Mouse (Mus musculus) limb, embryonic 14.5 days (tissue): ENCODE data around the gene Gm10100. TPM values are rescaled to one million over a fixed set of nuclear protein-coding genes. Genes with fewer than 3 reads are reported as not detected.

Experiments
- ATAC-seq: fragments of 200-750 bp; cut with Nextera tagmentation; 2 replicates; pipeline ENCODE4 v1.8.0; 2017; ENCODE audit warnings: low read depth, moderate number of reproducible peaks, moderate TSS enrichment; ENCODE audit not compliant: low FRiP score
- DNase-seq: peaks from one replicate; pipeline ENCODE4 v3.0.0-alpha.2; 2015; ENCODE audit warnings: low spot score
- H3K27ac ChIP-seq: fragments of 300-500 bp; sonication (generic); replicated peaks from 2 replicates; pipeline ENCODE4 v1.5.1; 2014; ENCODE audit warnings: low read depth, mild to moderate bottlenecking, low read length, moderate library complexity, mixed read lengths
- H3K27me3 ChIP-seq: fragments of 300-500 bp; sonication (generic); 2 replicates; pipeline ENCODE4 v1.6.1; 2014; ENCODE audit warnings: low read length, mixed read lengths; ENCODE audit not compliant: control insufficient read depth, insufficient read depth
- H3K36me3 ChIP-seq: fragments of 300-500 bp; sonication (generic); 2 replicates; pipeline ENCODE4 v1.6.1; 2014; ENCODE audit warnings: mild to moderate bottlenecking, low read length, moderate library complexity, mixed read lengths; ENCODE audit not compliant: control insufficient read depth, insufficient read depth
- H3K4me1 ChIP-seq: fragments of 300-500 bp; sonication (generic); 2 replicates; pipeline ENCODE4 v1.6.1; 2014; ENCODE audit warnings: antibody characterized with exemption, low read length, mixed read lengths; ENCODE audit not compliant: control insufficient read depth, insufficient read depth
- H3K4me2 ChIP-seq: fragments of 300-500 bp; sonication (generic); replicated peaks from 2 replicates; pipeline ENCODE4 v1.6.1; 2014; ENCODE audit warnings: low read depth, mild to moderate bottlenecking, low read length, moderate library complexity; ENCODE audit not compliant: severe bottlenecking
- H3K4me3 ChIP-seq: fragments of 300-500 bp; sonication (generic); replicated peaks from 2 replicates; pipeline ENCODE4 v1.5.1; 2014; ENCODE audit warnings: low read length
- H3K9ac ChIP-seq: fragments of 300-500 bp; sonication (generic); 2 replicates; pipeline ENCODE4 v1.6.1; 2014; ENCODE audit warnings: mild to moderate bottlenecking, low read depth, low read length, moderate library complexity; ENCODE audit not compliant: severe bottlenecking
- H3K9me3 ChIP-seq: fragments of 300-500 bp; sonication (generic); 2 replicates; pipeline ENCODE4 v1.6.1; 2016; ENCODE audit warnings: low read length; ENCODE audit not compliant: control insufficient read depth
- POLR2A ChIP-seq: fragments of 200-500 bp; IDR thresholded peaks from 2 replicates; pipeline ENCODE4 v1.8.0; 2012; ENCODE audit warnings: inconsistent platforms, mild to moderate bottlenecking, moderate library complexity, borderline replicate concordance; ENCODE audit not compliant: insufficient read depth, insufficient read length; ENCODE audit errors: extremely low read depth
- WGBS: fragments of 180-500 bp; shearing (Covaris S2); extraction: QIAGEN DNeasy Blood & Tissue Kit; methylation state at CpG from one replicate; pipeline ENCODE4 v1.1.7; 2014; 5-methylcytosine and 5-hydroxymethylcytosine counted together
- polyA plus RNA-seq, 2 experiments: library from polyadenylated mRNA; depleted of rRNA in 1 of 2; stranded (reverse) in 1 of 2; unstranded in 1 of 2; fragments of >200 nt; fragmentation: Nextera tagmentation in 1 of 2; extraction: Ambion mirVana in 1 of 2; gene quantifications; 2 replicates each; pipeline versions ENCODE4 v1.2.1 to v1.2.3; 2012 to 2014

Gm10100 gene
- not detected in 2 replicates for polyA plus RNA-seq (2012; rRNA removed)
- polyA plus RNA-seq (2014; fragmentation: Nextera tagmentation; extraction: Ambion mirVana), result not detected in 2 replicates

DNA sequence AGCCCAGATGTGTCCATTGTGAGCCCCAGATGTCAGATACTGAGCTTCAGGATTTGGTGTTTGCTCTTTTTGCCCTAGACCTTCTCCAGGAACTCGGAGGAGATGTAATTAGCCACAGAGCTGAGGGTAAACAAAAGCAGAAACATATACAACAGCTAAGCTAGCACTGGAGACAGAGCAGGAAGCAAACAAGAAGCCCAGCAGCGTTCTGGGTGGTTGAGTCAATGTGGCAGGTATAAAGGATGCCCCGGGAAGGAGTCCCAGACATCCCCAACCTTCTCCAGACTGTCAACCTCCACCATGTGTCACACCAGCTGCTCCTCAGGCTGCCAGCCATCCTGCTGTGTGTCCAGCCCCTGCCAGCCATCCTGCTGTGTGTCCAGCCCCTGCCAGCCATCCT is at the start of gene Gm10100:
Gene Gm10100 (plus strand): TSS at position 301 of the 400 bp plus-strand sequence.
- no peak for TF ChIP-seq POLR2A
- H3K27me3 ChIP-seq, result no peaks in the 10 kb centered on the region
- no peak within 1 kb of the TSS for H3K9ac ChIP-seq
- H3K9me3 ChIP-seq, result no peaks in the 10 kb centered on the region
- WGBS, result 24% methylated on average over 3 of the region's 3 CpGs
- ATAC-seq (no peak), DNase-seq (no peak)
- no peak within 1 kb of the TSS for H3K4me3 ChIP-seq
- no peak within 1 kb of the TSS for H3K4me2 ChIP-seq
- H3K36me3 ChIP-seq, result no peaks in the 10 kb centered on the region
- no peaks in the 10 kb centered on the region for H3K4me1 ChIP-seq
- H3K27ac ChIP-seq, result no peak within 1 kb of the TSS

DNA sequence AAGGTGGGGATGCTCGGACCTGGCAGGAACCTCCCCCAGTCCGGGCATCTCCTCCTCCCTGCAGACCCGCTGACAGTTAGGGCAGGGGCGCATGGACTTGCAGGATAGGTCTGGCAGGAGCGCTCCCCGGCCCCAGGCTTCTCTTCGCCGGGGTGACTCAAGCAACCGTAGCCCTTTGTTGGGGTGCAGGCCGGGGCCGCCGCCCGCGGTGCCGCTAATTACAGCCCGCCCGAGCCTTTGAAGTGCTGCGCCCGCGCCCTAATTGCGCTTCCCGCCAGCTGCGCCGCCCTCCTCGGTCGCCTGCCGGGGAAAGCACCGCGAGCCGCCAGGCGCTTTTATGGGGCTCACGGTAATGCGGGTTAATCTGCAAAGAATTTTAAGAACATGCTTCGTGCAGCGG is 48.7 kb upstream of the Gm10100 start:
- Histone ChIP-seq H3K4me3 (peak overlapping the region; percentile 34), H3K4me2 (peak overlapping the region; percentile 80), H3K9me3 (no peaks in the 10 kb centered on the region), H3K4me1 (peaks cover 14% of the 10 kb centered on the region), H3K27me3 (peaks cover 7% of the 10 kb centered on the region; the same call in 1 of the 2 replicates), H3K27ac (no peak overlapping the region), H3K36me3 (no peaks in the 10 kb centered on the region), H3K9ac (peak overlapping the region; percentile 36; the same call in 1 of the 2 replicates)
- ATAC-seq (no peak; the same call in 1 of the 2 replicates), DNase-seq (peak; percentile 36)
- under 1% methylated on average over 30 of the region's 35 CpGs for WGBS
- TF ChIP-seq POLR2A, result no peak

DNA sequence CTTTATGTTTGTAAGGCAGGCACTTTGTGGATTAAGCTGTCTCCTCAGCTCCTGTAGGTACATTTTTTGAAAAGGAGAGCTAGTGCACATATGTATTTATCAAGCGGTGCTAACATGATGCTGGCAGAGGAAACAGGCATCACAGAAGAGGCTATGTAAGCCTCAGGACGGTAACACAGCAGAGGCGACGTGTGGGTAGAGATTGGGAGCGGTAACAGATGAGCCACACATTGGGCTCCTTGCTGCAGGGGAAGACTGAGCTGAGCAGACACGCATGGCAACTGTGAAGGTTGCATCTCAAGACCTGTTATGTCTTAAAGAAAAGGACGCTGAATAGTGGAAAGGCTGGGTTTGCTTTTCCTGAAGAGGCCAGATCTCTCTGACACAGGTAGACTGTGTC is 43.3 kb upstream of the Gm10100 start:
- H3K27ac ChIP-seq, result no peak overlapping the region
- H3K36me3 ChIP-seq, result no peaks in the 10 kb centered on the region
- no peak overlapping the region for H3K4me2 ChIP-seq
- H3K9me3 ChIP-seq, result no peaks in the 10 kb centered on the region
- peaks cover 12% of the 10 kb centered on the region for H3K4me1 ChIP-seq
- H3K27me3 ChIP-seq, result peaks cover 29% of the 10 kb centered on the region
- TF ChIP-seq POLR2A, result no peak
- ATAC-seq (no peak), DNase-seq (no peak)
- 77% methylated on average over 7 of the region's 7 CpGs for WGBS
- H3K4me3 ChIP-seq, result no peak overlapping the region
- H3K9ac ChIP-seq, result no peak overlapping the region

DNA sequence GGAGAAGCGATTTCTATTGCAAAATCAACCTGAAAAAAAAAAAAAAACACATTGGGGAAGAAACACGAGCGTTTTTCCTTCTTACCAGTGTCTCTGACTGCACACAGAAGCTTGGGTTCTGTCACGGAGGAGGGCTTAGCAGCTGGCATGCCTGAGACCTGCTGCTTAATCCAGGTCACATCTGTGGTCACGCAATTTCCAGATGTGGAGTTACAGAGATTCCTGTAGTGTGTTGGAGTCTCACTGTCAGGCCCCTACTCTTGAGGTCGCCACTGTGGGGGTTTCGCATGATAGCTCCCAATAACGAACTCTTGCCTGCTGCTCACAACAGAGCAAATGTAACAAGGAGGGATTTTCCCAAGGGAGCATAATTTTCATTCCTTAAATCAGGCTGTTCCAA is 42.1 kb upstream of the Gm10100 start:
- Histone ChIP-seq H3K9me3 (no peaks in the 10 kb centered on the region), H3K27me3 (peaks cover 29% of the 10 kb centered on the region), H3K36me3 (no peaks in the 10 kb centered on the region), H3K4me3 (no peak overlapping the region), H3K4me1 (peaks cover 8% of the 10 kb centered on the region), H3K9ac (no peak overlapping the region), H3K27ac (no peak overlapping the region), H3K4me2 (no peak overlapping the region)
- no peak for TF ChIP-seq POLR2A
- ATAC-seq, result no peak
- no peak for DNase-seq
- WGBS, result 17% methylated on average over 8 of the region's 8 CpGs

DNA sequence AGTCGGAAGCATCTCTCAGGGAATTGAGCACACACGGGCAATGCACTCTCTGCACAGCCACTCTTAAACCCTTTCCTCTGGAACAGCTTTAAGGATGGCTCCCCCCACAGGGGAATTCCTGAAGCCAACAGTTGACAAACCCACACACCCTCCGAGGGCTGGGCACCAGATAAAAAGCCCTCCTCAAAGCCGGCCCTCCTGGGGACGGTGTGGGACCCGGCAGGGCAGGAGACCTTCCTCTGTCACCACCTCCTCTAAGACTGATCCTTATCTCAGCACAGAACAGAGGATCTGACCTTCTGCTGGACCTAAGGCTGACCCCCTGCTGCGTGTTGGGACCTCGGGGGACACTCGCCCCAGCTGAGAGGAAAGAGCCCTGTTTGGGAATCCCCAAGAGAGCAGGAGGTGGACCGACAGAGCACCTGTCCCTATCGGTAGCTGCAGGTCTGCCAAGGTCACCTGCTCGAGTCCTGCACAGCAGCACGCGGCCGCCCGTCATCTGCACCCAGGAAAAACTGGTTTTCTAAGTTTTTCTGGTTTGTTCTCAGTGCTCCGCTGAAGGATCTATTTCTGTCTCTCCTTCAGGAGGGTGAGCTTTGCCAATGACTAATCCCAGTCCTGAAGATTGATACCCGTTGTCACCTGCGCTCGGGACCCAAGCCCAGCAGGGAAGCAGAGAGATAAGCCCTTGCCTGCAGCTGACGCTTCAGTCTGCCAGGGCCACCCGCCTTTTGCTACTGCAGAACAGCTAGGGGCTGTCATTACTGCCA is 40.2 kb upstream of the Gm10100 start, which contains the start of gene Tspear:
Gene Tspear (plus strand): TSS at position 675 of the 770 bp plus-strand sequence.
- Histone ChIP-seq H3K4me2 (no peak within 1 kb of the TSS), H3K4me3 (no peak within 1 kb of the TSS), H3K9ac (no peak within 1 kb of the TSS), H3K4me1 (peaks cover 8% of the 10 kb centered on the region), H3K27me3 (peaks cover 29% of the 10 kb centered on the region), H3K27ac (no peak within 1 kb of the TSS), H3K9me3 (no peaks in the 10 kb centered on the region), H3K36me3 (no peaks in the 10 kb centered on the region)
- ATAC-seq, result no peak
- 9% methylated on average over 22 of the region's 22 CpGs for WGBS
- no peak for DNase-seq
- no peak for TF ChIP-seq POLR2A
